Mouse (Mus musculus): ENCODE results near the gene Klra2. TPM values are rescaled to one million over a fixed set of nuclear protein-coding genes. Genes with fewer than 3 reads are reported as not detected.

The Klra2 gene
- polyA plus RNA-seq, 1 experiment from 2014 or later: 0.22 TPM

DNA sequence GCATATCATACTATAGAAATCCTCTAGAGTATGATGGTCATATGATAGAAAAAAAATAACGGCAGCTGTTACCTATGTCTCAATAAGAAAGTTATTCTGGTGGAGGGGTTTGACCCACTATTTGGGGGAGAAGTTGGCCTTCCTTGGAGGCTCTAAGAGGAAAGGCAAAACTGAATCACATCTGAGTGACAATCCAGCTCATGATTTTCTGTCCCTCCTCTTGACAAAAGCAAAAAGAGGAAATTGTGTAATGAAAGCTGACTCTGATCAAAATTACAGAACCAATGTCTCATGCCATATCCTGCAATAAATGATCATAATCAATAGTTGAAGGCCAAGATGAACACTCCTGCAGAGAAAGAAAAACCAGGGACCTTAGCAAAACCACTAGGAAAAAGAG lies 25.1 kb upstream of the Klra2 start:
- no peaks in the 10 kb centered on the region for H3K27me3 ChIP-seq (ENCODE audit: control insufficient read depth, insufficient read depth, low read length)
- no peaks in the 10 kb centered on the region for H3K4me1 ChIP-seq (ENCODE audit: control insufficient read depth, insufficient read depth, low read length)
- no peak overlapping the region for H3K4me2 ChIP-seq (ENCODE audit: low read length)
- H3K36me3 ChIP-seq (ENCODE audit: control insufficient read depth, insufficient read depth, low read length): 0 out of 2 replicates have a peak, but pooled peaks cover 6% of the 10 kb centered on the region
- no peak overlapping the region for H3K4me3 ChIP-seq (replicated peaks; ENCODE audit: low read depth, low read length)
- 94% methylated on average over 1 of the region's 1 CpGs for WGBS
- no peak for ATAC-seq (ENCODE audit: low FRiP score, low TSS enrichment)
- H3K27ac ChIP-seq (replicated peaks; ENCODE audit: low read depth, low read length): no peak overlapping the region
- H3K9me3 ChIP-seq (ENCODE audit: control insufficient read depth, low read length): no peaks in the 10 kb centered on the region
- DNase-seq: no peak
- H3K9ac ChIP-seq (replicated peaks; ENCODE audit: low read length): no peak overlapping the region

DNA sequence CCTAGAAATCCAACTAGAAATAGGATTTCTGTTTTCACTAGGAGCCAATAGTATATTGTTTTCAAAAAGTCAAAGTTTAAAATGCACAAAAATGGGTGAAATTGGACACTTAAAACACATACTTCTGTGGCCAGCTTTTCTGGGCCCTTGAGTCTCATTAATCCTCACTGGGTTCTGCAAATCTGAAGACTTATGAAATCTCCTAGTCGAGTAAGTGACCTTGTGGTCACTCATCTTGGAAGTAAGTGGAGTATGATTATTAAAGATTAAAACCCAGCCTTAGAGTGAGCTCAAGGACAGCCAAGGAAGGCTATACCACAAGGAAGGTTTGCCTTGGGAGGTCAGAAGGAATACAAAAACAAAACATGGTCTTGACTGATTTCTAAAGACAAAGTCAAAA lies 23.1 kb upstream of the Klra2 start:
- Histone ChIP-seq H3K9me3 (ENCODE audit: control insufficient read depth, low read length) (no peaks in the 10 kb centered on the region), H3K4me1 (ENCODE audit: control insufficient read depth, insufficient read depth, low read length) (no peaks in the 10 kb centered on the region), H3K4me2 (ENCODE audit: low read length) (no peak overlapping the region), H3K4me3 (replicated peaks; ENCODE audit: low read depth, low read length) (no peak overlapping the region), H3K27ac (replicated peaks; ENCODE audit: low read depth, low read length) (no peak overlapping the region), H3K36me3 (ENCODE audit: control insufficient read depth, insufficient read depth, low read length) (no peaks in the 10 kb centered on the region), H3K9ac (replicated peaks; ENCODE audit: low read length) (no peak overlapping the region), H3K27me3 (ENCODE audit: control insufficient read depth, insufficient read depth, low read length) (no peaks in the 10 kb centered on the region)
- WGBS: 55% methylated on average over 1 of the region's 1 CpGs
- ATAC-seq (ENCODE audit: low FRiP score, low TSS enrichment) (no peak), DNase-seq (no peak)

DNA sequence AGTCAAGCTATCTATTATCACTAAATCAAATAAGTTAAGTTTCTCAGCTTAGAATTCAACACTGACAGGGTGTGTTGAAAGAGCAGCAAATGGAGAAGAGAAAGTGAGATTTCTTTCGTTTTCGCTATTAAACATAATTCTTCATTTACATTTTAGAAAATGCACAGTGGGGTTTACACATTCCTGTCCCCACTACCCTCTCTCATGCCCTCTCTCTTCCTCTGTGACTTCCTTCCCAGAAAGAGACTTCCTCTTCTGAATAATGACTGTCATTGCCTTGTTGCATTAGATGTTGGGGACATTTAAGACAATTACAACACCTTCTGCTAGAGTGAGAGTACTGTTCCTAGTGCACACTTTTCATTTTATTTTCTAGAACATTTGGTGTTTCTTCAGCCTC lies 22.4 kb upstream of the Klra2 start:
- no peaks in the 10 kb centered on the region for H3K9me3 ChIP-seq (ENCODE audit: control insufficient read depth, low read length)
- 95% methylated on average over 2 of the region's 2 CpGs for WGBS
- no peak overlapping the region for H3K4me3 ChIP-seq (replicated peaks; ENCODE audit: low read depth, low read length)
- no peak overlapping the region for H3K27ac ChIP-seq (replicated peaks; ENCODE audit: low read depth, low read length)
- no peaks in the 10 kb centered on the region for H3K27me3 ChIP-seq (ENCODE audit: control insufficient read depth, insufficient read depth, low read length)
- DNase-seq (no peak), ATAC-seq (ENCODE audit: low FRiP score, low TSS enrichment) (no peak)
- no peaks in the 10 kb centered on the region for H3K4me1 ChIP-seq (ENCODE audit: control insufficient read depth, insufficient read depth, low read length)
- H3K9ac ChIP-seq (replicated peaks; ENCODE audit: low read length): no peak overlapping the region
- no peak overlapping the region for H3K4me2 ChIP-seq (ENCODE audit: low read length)
- no peaks in the 10 kb centered on the region for H3K36me3 ChIP-seq (ENCODE audit: control insufficient read depth, insufficient read depth, low read length)

DNA sequence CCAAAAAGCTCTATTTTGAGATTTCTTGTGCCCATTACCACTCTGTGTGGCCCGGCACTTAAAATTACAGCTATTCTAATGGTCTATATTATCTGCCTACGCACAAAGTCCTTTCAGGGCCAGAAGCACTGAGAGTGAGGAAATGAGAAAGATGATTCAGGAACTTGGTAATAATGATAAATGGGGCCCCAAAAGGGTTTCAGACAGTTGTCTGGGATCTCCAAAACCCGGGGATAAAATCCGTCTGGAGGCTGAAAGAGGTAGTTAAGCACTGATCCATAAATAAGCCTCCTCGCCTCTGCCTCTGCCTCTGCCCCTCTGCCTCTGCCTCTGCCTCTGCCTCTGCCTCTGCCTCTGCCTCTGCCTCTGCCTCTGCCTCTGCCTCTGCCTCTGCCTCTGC lies 17.0 kb upstream of the Klra2 start:
- ATAC-seq (ENCODE audit: low FRiP score, low TSS enrichment): no peak

DNA sequence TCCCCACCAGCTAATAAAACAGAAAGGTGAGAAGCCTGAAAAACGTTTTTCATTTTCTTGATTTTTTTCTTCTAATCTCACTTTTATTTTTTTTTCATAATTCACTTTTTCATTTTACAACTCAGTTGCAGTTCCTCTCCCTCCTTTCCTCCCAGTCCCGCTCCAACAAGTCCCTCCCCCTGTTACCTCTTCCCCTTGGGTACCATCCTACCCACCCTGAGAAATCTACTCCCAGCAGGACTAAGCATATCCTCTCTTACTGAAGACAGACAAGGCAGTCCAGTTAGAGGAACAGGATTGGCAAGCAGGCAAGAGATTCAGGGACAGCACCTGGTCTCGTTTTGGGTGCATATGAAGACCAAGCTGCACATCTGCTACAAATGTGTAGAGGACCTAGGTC lies 15.6 kb upstream of the Klra2 start:
- no peaks in the 10 kb centered on the region for H3K36me3 ChIP-seq (ENCODE audit: control insufficient read depth, insufficient read depth, low read length)
- ATAC-seq (ENCODE audit: low FRiP score, low TSS enrichment) (no peak), DNase-seq (no peak)
- no peaks in the 10 kb centered on the region for H3K27me3 ChIP-seq (ENCODE audit: control insufficient read depth, insufficient read depth, low read length)
- H3K9ac ChIP-seq (replicated peaks; ENCODE audit: low read length): no peak overlapping the region
- H3K4me1 ChIP-seq (ENCODE audit: control insufficient read depth, insufficient read depth, low read length): no peaks in the 10 kb centered on the region
- no peaks in the 10 kb centered on the region for H3K9me3 ChIP-seq (ENCODE audit: control insufficient read depth, low read length)
- WGBS: 62% methylated on average over 3 of the region's 3 CpGs
- no peak overlapping the region for H3K27ac ChIP-seq (replicated peaks; ENCODE audit: low read depth, low read length)
- no peak overlapping the region for H3K4me2 ChIP-seq (ENCODE audit: low read length)
- H3K4me3 ChIP-seq (replicated peaks; ENCODE audit: low read depth, low read length): no peak overlapping the region

More for the DNA sequence above, 17.0 kb upstream of the Klra2 start:
- Histone ChIP-seq H3K4me3 (replicated peaks; ENCODE audit: low read depth, low read length) (no peak overlapping the region), H3K27ac (replicated peaks; ENCODE audit: low read depth, low read length) (no peak overlapping the region), H3K27me3 (ENCODE audit: control insufficient read depth, insufficient read depth, low read length) (no peaks in the 10 kb centered on the region), H3K9me3 (ENCODE audit: control insufficient read depth, low read length) (no peaks in the 10 kb centered on the region), H3K4me1 (ENCODE audit: control insufficient read depth, insufficient read depth, low read length) (no peaks in the 10 kb centered on the region), H3K9ac (replicated peaks; ENCODE audit: low read length) (no peak overlapping the region), H3K4me2 (ENCODE audit: low read length) (no peak overlapping the region), H3K36me3 (ENCODE audit: control insufficient read depth, insufficient read depth, low read length) (no peaks in the 10 kb centered on the region)
- 83% methylated on average over 5 of the region's 5 CpGs for WGBS
- no peak for DNase-seq

DNA sequence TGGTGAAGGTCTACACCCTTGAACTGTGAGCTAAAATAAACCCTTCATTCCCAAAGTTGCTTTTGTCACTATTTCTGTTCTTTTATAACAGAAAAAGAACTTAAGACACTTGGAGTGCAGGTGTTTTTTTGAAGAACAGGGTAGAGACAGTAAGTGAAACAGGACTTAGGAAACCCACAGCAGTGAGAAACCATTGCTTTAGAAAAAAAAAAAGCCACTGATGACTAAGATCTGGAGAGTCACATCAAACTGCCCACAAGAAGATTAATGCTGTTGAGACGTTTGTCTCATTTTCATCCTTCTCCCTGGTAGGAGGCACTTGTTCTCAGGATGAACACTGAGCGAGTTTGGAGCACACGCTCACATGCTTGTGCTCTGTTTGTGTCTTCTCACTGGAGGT lies 14.8 kb upstream of the Klra2 start:
- Histone ChIP-seq H3K4me1 (ENCODE audit: control insufficient read depth, insufficient read depth, low read length) (no peaks in the 10 kb centered on the region), H3K4me3 (replicated peaks; ENCODE audit: low read depth, low read length) (no peak overlapping the region), H3K4me2 (ENCODE audit: low read length) (no peak overlapping the region), H3K9me3 (ENCODE audit: control insufficient read depth, low read length) (no peaks in the 10 kb centered on the region), H3K27me3 (ENCODE audit: control insufficient read depth, insufficient read depth, low read length) (no peaks in the 10 kb centered on the region), H3K27ac (replicated peaks; ENCODE audit: low read depth, low read length) (no peak overlapping the region), H3K9ac (replicated peaks; ENCODE audit: low read length) (no peak overlapping the region), H3K36me3 (ENCODE audit: control insufficient read depth, insufficient read depth, low read length) (no peaks in the 10 kb centered on the region)
- ATAC-seq (ENCODE audit: low FRiP score, low TSS enrichment): no peak
- 81% methylated on average over 3 of the region's 3 CpGs for WGBS
- DNase-seq: no peak

DNA sequence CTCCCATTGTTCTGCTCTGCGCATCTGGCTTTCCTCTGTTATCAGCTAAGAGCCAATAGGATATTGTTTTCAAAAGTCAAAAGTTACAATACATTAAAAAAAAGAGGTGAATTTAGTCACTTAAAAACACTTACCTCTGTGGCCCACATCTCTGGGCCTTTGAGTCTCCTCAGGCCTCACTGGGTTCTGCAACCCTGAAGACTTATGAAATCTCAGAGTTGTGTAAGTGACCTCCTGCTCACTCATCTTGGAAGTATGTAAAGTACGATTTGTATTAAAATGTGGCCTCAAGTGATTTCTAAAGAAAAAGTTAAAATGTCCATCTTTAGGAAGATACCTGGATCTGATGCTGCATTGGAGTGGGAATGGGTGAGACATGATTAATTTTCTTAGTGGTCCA lies 2.1 kb downstream of the Klra2 start:
- no peak overlapping the region for H3K4me3 ChIP-seq (replicated peaks; ENCODE audit: low read depth, low read length)
- 0 out of 2 replicates have a peak, but pooled peaks cover 9% of the 10 kb centered on the region for H3K9me3 ChIP-seq (ENCODE audit: control insufficient read depth, low read length)
- no peak overlapping the region for H3K27ac ChIP-seq (replicated peaks; ENCODE audit: low read depth, low read length)
- no peak overlapping the region for H3K4me2 ChIP-seq (ENCODE audit: low read length)
- H3K4me1 ChIP-seq (ENCODE audit: control insufficient read depth, insufficient read depth, low read length): no peaks in the 10 kb centered on the region
- ATAC-seq (ENCODE audit: low FRiP score, low TSS enrichment): no peak
- DNase-seq: no peak
- H3K36me3 ChIP-seq (ENCODE audit: control insufficient read depth, insufficient read depth, low read length): no peaks in the 10 kb centered on the region
- no peaks in the 10 kb centered on the region for H3K27me3 ChIP-seq (ENCODE audit: control insufficient read depth, insufficient read depth, low read length)
- no peak overlapping the region for H3K9ac ChIP-seq (replicated peaks; ENCODE audit: low read length)
- 71% methylated on average over 2 of the region's 2 CpGs for WGBS

Other genes with a start within 250 kb of the Klra2 start
- 46.5 and 48.8 TPM in 2 replicates for gene Magohb, start 45.9 kb upstream of the Klra2 start, polyA plus RNA-seq (2014; fragmentation: Nextera tagmentation; extraction: Ambion mirVana)
- 2.6 and 3.2 TPM in 2 replicates for gene Styk1, start 106.2 kb upstream of the Klra2 start, polyA plus RNA-seq (2014; fragmentation: Nextera tagmentation; extraction: Ambion mirVana)
- gene Ybx3, start 141.1 kb upstream of the Klra2 start, polyA plus RNA-seq (2014; fragmentation: Nextera tagmentation; extraction: Ambion mirVana): 26.7 and 32.8 TPM in 2 replicates
- not detected in 2 replicates for gene 5430401F13Rik, start 239.0 kb upstream of the Klra2 start, polyA plus RNA-seq (2014; fragmentation: Nextera tagmentation; extraction: Ambion mirVana)
- not detected in 2 replicates for gene Gm6619, start 239.0 kb upstream of the Klra2 start, polyA plus RNA-seq (2014; fragmentation: Nextera tagmentation; extraction: Ambion mirVana)